Mouse (Mus musculus): ENCODE data around the gene Ddx5. TPM values are rescaled to one million over a fixed set of nuclear protein-coding genes. Genes with fewer than 3 reads are reported as not detected.

Ddx5 gene
- polyA plus RNA-seq, 1 experiment from 2014 or later = 386 TPM

Small RNAs within 50 kb of the gene (microRNA-seq; reads per million reads assigned to microRNA genes)
- gene Gm25994 (not detected), gene Mir3064 (8.3 reads per million, percentile 25 among the genes with 10 or more reads in this experiment)

Other genes starting within 250 kb of the Ddx5 start
- 24.0 and 27.3 TPM in 2 replicates for gene Tex2, start 175.8 kb downstream of the Ddx5 start, polyA plus RNA-seq (2015; fragmentation: Nextera tagmentation; extraction: Ambion mirVana)
- 20.6 and 26.8 TPM in 2 replicates for gene Pecam1, start 38.6 kb downstream of the Ddx5 start, polyA plus RNA-seq (2015; fragmentation: Nextera tagmentation; extraction: Ambion mirVana)
- gene Milr1, start 38.0 kb downstream of the Ddx5 start, polyA plus RNA-seq (2015; fragmentation: Nextera tagmentation; extraction: Ambion mirVana) = 1.3 and 1.5 TPM in 2 replicates
- 7.7 and 9.9 TPM in 2 replicates for gene Polg2, start 9.6 kb downstream of the Ddx5 start, polyA plus RNA-seq (2015; fragmentation: Nextera tagmentation; extraction: Ambion mirVana)
- gene Cep95, start 67 bp upstream of the Ddx5 start, polyA plus RNA-seq (2015; fragmentation: Nextera tagmentation; extraction: Ambion mirVana) = 18.4 and 19.9 TPM in 2 replicates
- gene Smurf2, start 131.5 kb upstream of the Ddx5 start, polyA plus RNA-seq (2015; fragmentation: Nextera tagmentation; extraction: Ambion mirVana) = 14.1 and 15.1 TPM in 2 replicates
- gene Kpna2, start 210.4 kb upstream of the Ddx5 start, polyA plus RNA-seq (2015; fragmentation: Nextera tagmentation; extraction: Ambion mirVana) = 165 and 181 TPM in 2 replicates
- 6.6 TPM in 2 replicates for gene 1810010H24Rik, start 236.5 kb upstream of the Ddx5 start, polyA plus RNA-seq (2015; fragmentation: Nextera tagmentation; extraction: Ambion mirVana)